Mouse (Mus musculus) frontal cortex, postnatal 25 days (tissue): ENCODE data around the gene Vmn1r115.
"Not testable (repeated sequence)": the region's sequence is repeated elsewhere in the genome, so short reads cannot be mapped to it uniquely, and the experiment has no call there.

Experiments
- DNase-seq, 2 experiments: peaks; one replicate each; pipeline ENCODE4 v3.0.0; 2022; ENCODE audit warnings: low spot score in 2 of 2

Gene Vmn1r115

GRCm38 (mm10) chr7:20844885-20845284 lies at the start of gene Vmn1r115:
TSS of gene Vmn1r115 (minus strand) at chr7:20844985.
- DNase-seq: not testable (repeated sequence)

GRCm38 (mm10) chr7:20884021-20884420 lies 39.2 kb upstream of the Vmn1r115 start, which contains the start of gene Vmn1r117:
TSS of gene Vmn1r117 (minus strand) at chr7:20884121.
- not testable (repeated sequence) for DNase-seq

- DNase-seq: not testable (repeated sequence)
Measured at GRCm38 (mm10) chr7:20871956-20872355, 27.2 kb upstream of the Vmn1r115 start, which contains the start of gene Vmn1r116. TSS of gene Vmn1r116 (plus strand) at chr7:20872256.

GRCm38 (mm10) chr7:20812086-20812485 lies 32.7 kb downstream of the Vmn1r115 start, which contains the start of gene Vmn1r114:
TSS of gene Vmn1r114 (minus strand) at chr7:20812186.
- DNase-seq: not testable (repeated sequence)
